Mouse (Mus musculus) liver, embryonic 14.5 days (tissue): ENCODE results near the gene Aqp1. TPM values are rescaled to one million over a fixed set of nuclear protein-coding genes. Genes with fewer than 3 reads are reported as not detected.

Experiments used
- ATAC-seq: fragments of 200-750 bp; cut with Nextera tagmentation; 2 replicates; pipeline ENCODE4 v1.8.0; 2017; ENCODE audit warnings: moderate number of reproducible peaks, mild to moderate bottlenecking, moderate library complexity; ENCODE audit not compliant: insufficient read depth
- DNase-seq, 3 experiments: peaks; one replicate each; pipeline ENCODE4 v3.0.0-alpha.2; 2012 to 2013; ENCODE audit warnings: low read depth in 3 of 3, low spot score in 3 of 3
- H3K27ac ChIP-seq: fragments of 300-500 bp; sonication (generic); 2 replicates; pipeline ENCODE4 v1.5.1; 2014; ENCODE audit warnings: moderate library complexity, mild to moderate bottlenecking, control low read depth, inconsistent platforms
- H3K27me3 ChIP-seq: fragments of 300-500 bp; sonication (generic); 2 replicates; pipeline ENCODE4 v1.6.1; 2014; ENCODE audit warnings: mild to moderate bottlenecking, low read length, moderate library complexity; ENCODE audit not compliant: control insufficient read depth, insufficient read depth
- H3K36me3 ChIP-seq: fragments of 300-500 bp; sonication (generic); replicated peaks from 2 replicates; pipeline ENCODE4 v1.6.1; 2014; ENCODE audit warnings: low read depth; ENCODE audit not compliant: control insufficient read depth, insufficient read depth
- H3K4me1 ChIP-seq, 2 experiments: fragments of 200-500 bp in 1 of 2; fragments of 300-500 bp in 1 of 2; sonication (generic) in 1 of 2; replicated peaks; 2 replicates each; pipeline ENCODE4 v1.6.1; 2012 to 2014; ENCODE audit warnings: antibody characterized with exemption in 1 of 2, inconsistent platforms in 1 of 2, low read length in 1 of 2; ENCODE audit not compliant: control insufficient read depth in 2 of 2, insufficient read depth in 2 of 2
- H3K4me2 ChIP-seq: fragments of 300-500 bp; sonication (generic); 2 replicates; pipeline ENCODE4 v1.6.1; 2014; ENCODE audit warnings: low read depth, mild to moderate bottlenecking, control low read depth, moderate library complexity
- H3K4me3 ChIP-seq, 2 experiments: fragments of 200-500 bp in 1 of 2; fragments of 300-500 bp in 1 of 2; sonication (generic) in 1 of 2; 2 replicates each; pipeline ENCODE4 v1.5.1; 2012 to 2014; ENCODE audit warnings: low read depth in 2 of 2, low read length in 2 of 2, mild to moderate bottlenecking in 2 of 2, control low read depth in 1 of 2, inconsistent platforms in 1 of 2, moderate library complexity in 1 of 2; ENCODE audit not compliant: insufficient read depth in 1 of 2
- H3K9ac ChIP-seq: fragments of 300-500 bp; sonication (generic); replicated peaks from 2 replicates; pipeline ENCODE4 v1.6.1; 2014; ENCODE audit warnings: mild to moderate bottlenecking, control low read depth, moderate library complexity
- H3K9me3 ChIP-seq: fragments of 300-500 bp; sonication (generic); 2 replicates; pipeline ENCODE4 v1.6.1; 2016; ENCODE audit warnings: low read length, mixed read lengths; ENCODE audit not compliant: control insufficient read depth
- CTCF ChIP-seq: IDR thresholded peaks from 2 replicates; pipeline ENCODE4 v1.5.1; 2016; ENCODE audit warnings: antibody characterized with exemption, low read depth, control low read depth
- EP300 ChIP-seq: IDR thresholded peaks from 2 replicates; pipeline ENCODE4 v1.6.1; 2016; ENCODE audit warnings: antibody characterized with exemption, low read depth
- WGBS: fragments of 180-500 bp; shearing (Covaris S2); extraction: QIAGEN DNeasy Blood & Tissue Kit; methylation state at CpG from one replicate; pipeline ENCODE4 v1.1.7; 2014; ENCODE audit not compliant: insufficient replicate concordance; 5-methylcytosine and 5-hydroxymethylcytosine counted together
- polyA plus RNA-seq, 2 experiments: library from polyadenylated mRNA; depleted of rRNA in 1 of 2; stranded (reverse) in 1 of 2; unstranded in 1 of 2; fragments of >200 nt; fragmentation: Nextera tagmentation in 1 of 2; extraction: Ambion mirVana in 1 of 2; gene quantifications; 2 replicates each; pipeline versions ENCODE4 v1.2.1 to v1.2.3; 2012 to 2014

The Aqp1 gene
- polyA plus RNA-seq, 2 experiments = 13.2 to 58.3 TPM

DNA sequence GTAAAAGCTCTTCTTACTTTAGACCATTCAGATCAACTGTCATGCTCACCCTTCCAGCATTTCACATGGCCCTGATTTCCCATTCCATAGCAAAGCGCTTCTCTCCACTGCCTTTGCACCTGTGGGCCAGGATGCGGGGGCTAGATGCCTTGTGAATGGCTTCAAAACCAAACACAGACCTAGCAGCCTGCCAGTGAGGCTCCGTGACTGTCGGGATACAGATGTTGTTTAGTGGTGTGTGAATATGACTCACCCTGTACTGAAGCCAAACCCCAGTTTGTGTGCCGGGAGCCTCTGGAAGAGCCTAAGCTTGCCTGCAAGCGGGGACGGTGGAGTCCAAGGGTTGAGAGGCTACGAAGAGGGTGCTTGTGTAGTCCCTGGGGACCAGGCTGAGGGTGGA lies 21.6 kb upstream of the Aqp1 start:
- peaks cover 16 to 25% of the 10 kb centered on the region in 2 experiments for H3K4me1 ChIP-seq
- ATAC-seq (no peak), DNase-seq (no peak)
- H3K4me2 ChIP-seq = no peak overlapping the region
- no peak for TF ChIP-seq EP300
- TF ChIP-seq CTCF = no peak
- no peaks in the 10 kb centered on the region for H3K36me3 ChIP-seq
- H3K27ac ChIP-seq = no peak overlapping the region
- no peaks in the 10 kb centered on the region for H3K27me3 ChIP-seq
- no peak overlapping the region for H3K9ac ChIP-seq
- no peak overlapping the region for H3K4me3 ChIP-seq
- no peaks in the 10 kb centered on the region for H3K9me3 ChIP-seq
- 85% methylated on average over 8 of the region's 8 CpGs for WGBS

DNA sequence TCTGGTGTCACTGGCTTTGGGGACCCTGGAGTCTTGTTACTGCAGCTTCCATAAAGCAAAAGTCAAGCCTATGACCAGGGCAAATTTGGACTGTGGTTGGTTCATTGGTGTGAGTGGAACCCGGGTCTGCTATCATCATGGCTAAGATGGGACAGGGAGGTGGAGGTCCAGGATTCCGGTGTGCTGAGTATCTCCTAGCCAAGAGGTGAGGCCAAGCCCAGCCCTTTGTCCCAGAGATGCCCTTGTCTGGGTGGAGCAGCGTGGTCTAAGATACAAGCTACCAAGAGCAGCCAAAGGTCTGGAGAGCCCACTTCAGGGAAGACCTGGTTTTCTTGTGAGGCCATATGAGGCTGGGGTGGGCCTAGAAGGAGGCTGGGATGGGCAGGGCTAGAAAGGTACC lies 17.6 kb upstream of the Aqp1 start:
- no peak overlapping the region for H3K9ac ChIP-seq
- no peak overlapping the region for H3K4me2 ChIP-seq
- no peak overlapping the region for H3K27ac ChIP-seq
- no peaks in the 10 kb centered on the region for H3K36me3 ChIP-seq
- WGBS = 73% methylated on average over 3 of the region's 3 CpGs
- no peaks in the 10 kb centered on the region for H3K9me3 ChIP-seq
- no peaks in the 10 kb centered on the region for H3K27me3 ChIP-seq
- ATAC-seq = no peak
- TF ChIP-seq EP300 = no peak
- TF ChIP-seq CTCF = no peak
- H3K4me1 ChIP-seq = peaks cover 47 to 55% of the 10 kb centered on the region in 2 experiments
- no peak overlapping the region for H3K4me3 ChIP-seq
- no peak for DNase-seq

DNA sequence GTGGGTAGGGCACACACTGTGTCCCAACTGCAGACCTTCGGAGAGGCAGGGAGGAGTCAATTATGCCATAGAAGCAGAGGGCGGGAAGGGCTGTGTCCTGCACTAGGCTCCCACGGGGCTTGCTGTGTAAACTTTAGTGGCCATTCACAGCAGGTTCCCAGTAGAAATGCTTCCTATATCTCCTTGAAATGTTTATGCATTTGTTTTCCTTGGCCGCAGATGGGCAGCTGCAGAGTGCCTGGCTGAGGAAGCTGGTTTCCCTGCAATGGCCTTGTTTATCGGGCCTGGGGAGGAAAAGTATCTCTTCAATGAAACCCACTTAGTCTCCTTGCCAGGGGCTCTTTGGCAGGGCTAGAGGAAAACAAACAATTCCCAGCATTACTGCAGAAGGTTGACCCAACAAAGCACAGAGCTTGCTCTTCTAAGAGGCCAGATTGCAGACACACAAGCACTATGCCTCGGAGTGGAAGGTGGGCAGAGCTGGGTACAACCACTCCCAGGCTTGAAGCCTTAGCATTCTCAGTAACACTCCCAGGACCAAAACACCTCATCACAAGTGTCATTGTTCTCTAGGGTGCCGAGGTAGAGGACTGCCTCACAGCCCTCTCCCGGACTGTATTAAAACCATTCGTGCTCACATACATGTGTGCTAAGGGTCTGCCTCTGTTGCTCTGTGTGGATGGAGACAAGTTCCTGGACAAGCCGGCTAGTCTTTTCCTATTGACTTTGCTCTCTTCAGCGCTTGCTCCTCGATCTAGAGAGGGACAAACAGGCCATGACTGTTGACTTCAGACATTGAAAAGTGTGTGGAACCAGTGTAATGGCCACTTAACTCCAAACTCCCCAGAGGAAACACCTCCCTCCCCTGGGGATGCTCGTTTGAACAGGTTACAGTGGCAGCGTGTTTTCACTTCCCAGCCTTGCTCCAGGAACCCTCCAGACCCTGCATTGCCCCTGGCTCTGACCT lies 16.4 kb upstream of the Aqp1 start:
- Histone ChIP-seq H3K9me3 (no peaks in the 10 kb centered on the region), H3K36me3 (no peaks in the 10 kb centered on the region), H3K4me3 (no peak overlapping the region), H3K27me3 (no peaks in the 10 kb centered on the region), H3K4me1 (peaks cover 50 to 55% of the 10 kb centered on the region in 2 experiments), H3K27ac (peak overlapping the region; percentile 21), H3K9ac (no peak overlapping the region), H3K4me2 (no peak overlapping the region)
- no peak for DNase-seq
- no peak for ATAC-seq
- no peak for TF ChIP-seq EP300
- no peak for TF ChIP-seq CTCF
- WGBS = 72% methylated on average over 14 of the region's 14 CpGs

DNA sequence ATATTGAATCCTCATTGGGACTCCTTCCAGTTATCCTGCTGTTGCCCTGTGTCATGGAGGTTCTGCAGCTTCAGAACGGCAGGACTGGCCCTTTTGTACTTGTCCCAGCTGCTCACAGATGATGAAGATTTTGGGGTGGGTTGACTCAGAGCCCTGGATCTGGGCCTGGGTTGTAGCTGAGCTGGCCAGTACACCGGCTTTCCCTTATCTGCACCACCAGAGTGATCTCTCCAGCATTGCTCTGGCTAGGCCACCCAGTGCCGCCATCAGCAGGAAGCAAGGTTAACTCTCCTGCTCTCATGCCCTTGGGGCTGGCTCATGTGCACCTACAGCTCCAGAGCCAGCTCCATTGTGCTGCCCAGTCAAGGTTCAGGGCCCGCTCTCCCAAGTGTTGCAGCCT lies 15.3 kb upstream of the Aqp1 start:
- peak overlapping the region; percentile 32 for H3K9ac ChIP-seq
- H3K36me3 ChIP-seq = no peaks in the 10 kb centered on the region
- H3K9me3 ChIP-seq = no peaks in the 10 kb centered on the region
- DNase-seq = no peak
- 17% methylated on average over 4 of the region's 4 CpGs for WGBS
- peak; percentile 63 for ATAC-seq
- peak overlapping the region; percentile 26 for H3K4me2 ChIP-seq
- H3K4me3 ChIP-seq = no peak overlapping the region
- H3K27ac ChIP-seq = peak overlapping the region; percentile 65
- H3K4me1 ChIP-seq = peaks cover 59 to 65% of the 10 kb centered on the region in 2 experiments
- no peaks in the 10 kb centered on the region for H3K27me3 ChIP-seq
- peak; percentile 40; the same call in 1 of the 2 replicates for TF ChIP-seq CTCF
- peak; percentile 67 for TF ChIP-seq EP300

DNA sequence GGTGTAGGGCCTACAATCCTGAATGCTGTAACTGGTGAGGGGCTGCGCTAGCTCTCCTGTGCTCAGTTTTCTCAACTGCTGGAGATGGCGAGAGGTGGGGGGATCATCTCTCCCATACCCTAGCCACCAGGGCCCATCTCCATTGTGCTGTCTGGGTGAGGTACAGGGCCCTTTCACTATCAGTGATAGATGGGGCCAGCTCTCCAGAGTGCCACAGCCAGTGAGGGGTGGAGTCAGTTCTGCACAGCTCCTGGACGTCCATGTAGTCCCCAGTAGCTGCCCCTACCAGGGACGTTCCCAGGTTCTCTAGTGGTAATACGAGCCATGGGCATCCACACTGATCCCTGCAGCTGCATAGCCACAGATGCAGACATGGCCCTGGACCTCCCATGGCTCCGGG lies 14.7 kb upstream of the Aqp1 start:
- whole genome bisulfite sequencing = 22% methylated on average over 6 of the region's 6 CpGs
- Histone ChIP-seq H3K9me3 (no peaks in the 10 kb centered on the region), H3K4me2 (peak overlapping the region; percentile 26), H3K4me3 (no peak overlapping the region), H3K4me1 (peaks cover 65 to 71% of the 10 kb centered on the region in 2 experiments), H3K9ac (peak overlapping the region; percentile 45), H3K27ac (peak overlapping the region; percentile 68), H3K27me3 (no peaks in the 10 kb centered on the region), H3K36me3 (no peaks in the 10 kb centered on the region)
- ATAC-seq = peak; percentile 66
- TF ChIP-seq CTCF = no peak
- TF ChIP-seq EP300 = no peak; the same call in 1 of the 2 replicates
- no peak for DNase-seq
